Mouse (Mus musculus) layer of hippocampus, adult 9-10 months (tissue): ENCODE measurements around the gene 6430628N08Rik.

Experiments
- DNase-seq: peaks from one replicate; pipeline ENCODE4 v3.0.0; 2022; ENCODE audit warnings: low spot score

The 6430628N08Rik gene

DNA sequence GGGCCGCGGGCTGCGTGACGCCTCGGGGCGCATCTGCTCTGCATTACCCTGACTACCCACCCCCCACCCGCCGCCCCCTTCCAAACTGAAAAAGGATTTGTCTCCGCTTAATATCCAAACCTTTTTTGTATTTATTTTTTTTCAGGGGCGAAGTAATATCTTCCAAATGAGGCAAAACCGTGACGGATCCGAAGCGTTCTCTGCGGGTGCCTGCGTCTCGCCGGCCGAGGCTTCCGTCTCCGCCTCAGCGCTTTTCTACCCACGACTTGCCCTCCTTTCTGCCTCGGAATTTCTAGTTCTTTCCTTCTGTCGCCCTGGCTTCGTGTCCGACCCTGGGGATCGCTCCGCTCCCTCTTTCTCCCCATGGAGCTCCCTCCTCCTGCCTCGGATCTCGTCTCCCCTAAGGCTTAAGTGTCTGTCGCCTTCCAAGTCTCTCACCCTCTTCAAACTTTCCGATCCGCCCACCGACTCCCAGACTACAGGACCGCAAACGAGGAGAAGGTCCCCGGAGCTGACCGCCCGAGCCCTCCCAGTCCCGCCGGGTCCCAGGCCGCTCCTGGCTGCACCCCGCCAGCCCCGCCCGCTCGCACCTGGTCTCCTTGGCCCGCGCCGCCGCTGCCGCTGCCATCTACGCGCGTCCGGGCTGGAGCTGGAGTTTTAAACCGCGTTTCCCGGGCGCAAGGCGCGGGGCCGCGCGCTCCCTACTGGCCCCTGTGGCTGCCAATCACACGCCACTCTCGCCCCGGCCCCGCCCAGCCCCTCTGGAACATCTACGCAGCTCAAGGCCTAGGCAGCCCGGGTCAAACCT is 49.0 kb downstream of the 6430628N08Rik start, which contains the start of gene Dmbx1:
Dmbx1 (minus strand) TSS at position 632 of the 808 bp plus-strand sequence.
- DNase-seq: no peak

DNA sequence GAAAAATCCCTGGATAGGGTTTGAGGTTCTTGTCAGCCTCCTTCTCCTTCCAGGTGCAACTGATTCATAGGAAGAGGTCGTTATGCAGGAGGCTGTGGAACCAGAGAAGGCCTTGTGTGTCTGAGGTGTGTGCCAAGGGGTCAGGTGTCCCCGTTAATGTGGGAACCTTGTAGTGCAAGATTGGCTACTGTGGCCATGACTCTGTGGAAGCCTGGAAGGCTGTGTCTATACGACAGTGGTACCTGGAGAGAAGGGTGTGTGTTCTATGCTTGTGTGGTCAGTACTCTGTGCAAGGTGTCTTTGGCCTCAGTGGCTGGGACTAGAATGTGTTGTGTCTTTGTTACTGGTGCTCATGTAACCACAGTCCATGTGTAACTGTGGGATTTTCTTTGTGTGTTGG is 50.2 kb downstream of the 6430628N08Rik start:
- DNase-seq: no peak

DNA sequence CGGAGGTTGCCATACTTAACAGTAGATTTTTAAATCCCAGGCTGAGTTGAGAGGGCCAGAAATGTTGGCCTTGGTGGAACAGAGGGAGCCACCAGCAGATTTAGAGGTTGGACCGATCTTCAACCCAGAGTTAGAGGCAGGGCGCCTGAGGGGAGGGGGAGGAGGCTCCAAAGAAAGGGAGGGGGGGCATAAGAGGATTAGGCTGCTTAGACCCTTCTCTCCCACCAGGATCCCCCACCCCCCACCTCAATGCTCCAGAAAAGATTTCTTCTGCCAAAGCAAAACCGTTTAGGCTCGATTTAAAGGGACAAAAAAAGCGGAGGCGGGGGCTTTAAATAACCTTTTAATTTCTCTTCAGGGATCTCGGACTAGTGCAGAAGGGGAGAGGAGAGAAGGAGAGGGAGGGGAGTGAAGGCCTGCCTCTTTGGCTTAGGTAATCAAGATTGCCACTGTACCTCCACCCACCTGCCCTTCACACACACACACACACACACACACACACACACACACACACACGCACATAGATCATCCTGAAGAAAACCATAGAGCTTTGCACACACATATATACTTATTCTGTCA is 50.9 kb downstream of the 6430628N08Rik start:
- DNase-seq: no peak

DNA sequence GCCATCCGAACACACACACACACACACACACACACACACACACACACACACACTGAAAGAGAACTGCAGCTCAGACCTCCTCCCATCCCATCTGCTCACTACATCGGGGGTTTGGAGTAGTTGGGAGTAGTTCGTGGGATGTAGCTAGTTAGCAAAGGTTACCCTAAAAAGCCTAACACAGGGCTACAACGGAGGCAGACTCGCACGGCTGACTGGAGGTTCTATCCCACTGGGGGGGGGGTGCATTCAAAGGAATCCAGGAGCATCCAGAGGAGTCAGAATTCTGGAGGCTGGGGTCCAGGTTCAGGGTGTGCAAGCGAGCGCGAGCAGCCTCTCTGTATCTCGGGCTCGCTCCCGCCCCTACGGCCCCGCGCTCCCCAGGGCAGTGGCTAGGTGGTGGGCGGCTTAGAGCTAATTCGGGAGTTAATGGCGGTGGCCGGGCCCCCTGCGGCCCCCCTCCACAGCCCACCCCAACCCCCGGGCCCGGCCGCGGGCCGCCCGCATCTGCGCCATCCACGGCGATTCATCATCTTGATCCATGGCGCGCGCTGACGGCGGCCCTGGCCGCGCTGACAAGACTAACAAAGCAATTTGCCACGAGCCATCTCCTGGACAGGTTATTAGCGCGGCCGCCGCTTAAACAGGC is 53.3 kb downstream of the 6430628N08Rik start:
- DNase-seq: no peak
